Mouse (Mus musculus): ENCODE measurements at regions not wholly inside any gene's neighbourhood (a gene's known extent, or its start where the extent isn't known, plus 50 kb on each side); places are given as distances from the start of the nearest gene placed in this dataset.

DNA sequence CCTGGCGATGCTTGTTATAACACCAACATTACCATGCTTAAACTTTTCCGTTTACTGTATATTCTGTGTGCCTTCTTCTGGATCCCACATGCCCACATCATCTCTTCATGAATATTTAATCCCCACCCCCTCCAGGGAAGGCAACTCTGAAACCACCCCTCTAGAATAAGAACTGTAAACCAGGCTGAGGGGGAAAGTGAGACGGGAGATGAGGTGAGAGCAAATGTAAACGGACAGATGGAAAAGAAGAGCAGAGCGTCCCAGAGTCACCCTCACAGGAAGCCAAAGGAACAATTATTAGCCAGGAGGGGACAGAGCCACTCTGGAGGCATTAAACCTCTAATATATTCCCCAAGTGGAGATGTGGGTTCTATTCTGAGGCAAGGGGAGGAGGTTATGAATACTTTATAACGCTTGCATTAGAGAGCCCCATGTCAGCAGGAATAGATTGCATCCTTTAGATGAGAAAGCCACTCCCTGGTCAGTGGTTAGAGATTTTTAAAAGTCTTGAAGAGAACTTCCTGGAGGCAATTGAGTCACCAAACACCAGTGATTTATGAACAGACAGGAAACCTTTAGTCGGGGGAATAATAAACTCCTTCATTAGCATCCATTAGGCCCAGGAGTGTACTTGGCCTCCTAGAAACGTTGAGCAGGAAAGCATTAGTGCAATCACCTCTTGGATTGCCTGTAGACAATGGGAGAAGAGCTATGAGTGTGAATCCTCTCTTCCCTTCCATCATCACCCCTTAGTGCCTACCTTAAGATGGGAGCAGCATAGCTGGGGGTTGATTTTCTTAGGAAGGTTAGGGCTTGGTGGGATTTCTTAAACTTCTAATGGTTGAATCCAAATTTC lies 220.1 kb downstream of the Elavl2 start:
- Histone ChIP-seq H3K4me2 (replicated peaks; ENCODE audit: low read depth, low read length, severe bottlenecking) (no peak overlapping the region), H3K27me3 (ENCODE audit: control insufficient read depth, insufficient read depth, low read length) (no peaks in the 10 kb centered on the region), H3K36me3 (ENCODE audit: control insufficient read depth, insufficient read depth, low read length) (no peaks in the 10 kb centered on the region), H3K9me3 (ENCODE audit: control insufficient read depth, low read length) (no peaks in the 10 kb centered on the region), H3K4me3 (replicated peaks; ENCODE audit: low read length) (no peak overlapping the region), H3K4me1 (ENCODE audit: control insufficient read depth, insufficient read depth, low read length) (no peaks in the 10 kb centered on the region), H3K27ac (replicated peaks; ENCODE audit: low read depth, low read length) (no peak overlapping the region), H3K9ac (ENCODE audit: low read depth, low read length, severe bottlenecking) (no peak overlapping the region)
- DNase-seq (ENCODE audit: low spot score) (no peak), ATAC-seq (ENCODE audit: low FRiP score, low read depth) (no peak)
- 38% methylated on average over 8 of the region's 8 CpGs for WGBS
- no peak for TF ChIP-seq POLR2A (IDR thresholded peaks at IDR 0.05; ENCODE audit: borderline replicate concordance, extremely low read depth, insufficient read depth, insufficient read length)

DNA sequence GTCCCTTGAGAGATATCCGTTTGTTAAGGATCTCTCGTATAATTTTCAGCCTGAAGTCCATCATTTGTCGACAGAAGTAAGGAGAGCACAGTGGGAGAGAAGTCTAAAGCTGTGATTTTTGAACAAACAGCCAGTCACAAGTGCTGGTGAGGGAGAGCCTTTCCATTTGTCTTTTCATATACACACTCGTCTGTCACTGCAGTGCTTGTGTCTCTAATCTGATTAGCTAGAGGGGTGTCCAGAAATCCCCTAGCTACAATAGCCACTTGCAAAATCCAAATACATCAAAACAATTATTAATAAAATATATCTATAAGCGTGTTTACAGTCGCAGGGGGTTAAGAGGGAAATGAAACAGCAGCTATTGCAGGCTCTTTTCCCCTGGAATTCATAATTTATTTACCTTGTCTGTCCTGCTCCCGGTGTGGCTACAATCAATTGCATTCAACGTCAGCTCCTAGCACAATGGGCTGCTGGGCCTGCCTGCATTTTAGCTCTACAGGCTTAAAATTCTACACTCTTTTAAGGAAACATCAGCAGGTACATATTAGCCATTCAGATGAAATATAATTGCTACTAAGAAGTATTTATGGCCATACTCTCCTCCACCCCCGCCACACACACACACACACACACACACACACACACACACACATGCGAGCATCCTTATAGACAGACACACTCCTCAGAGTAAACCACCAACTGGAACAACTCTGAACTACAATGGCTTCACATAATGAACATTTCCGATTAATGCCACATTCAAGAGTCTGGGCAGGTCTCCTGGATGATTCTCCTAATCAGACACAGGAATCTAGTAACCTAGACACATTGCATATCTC lies 236.1 kb downstream of the Elavl2 start:
- WGBS, result 79% methylated on average over 11 of the region's 11 CpGs

DNA sequence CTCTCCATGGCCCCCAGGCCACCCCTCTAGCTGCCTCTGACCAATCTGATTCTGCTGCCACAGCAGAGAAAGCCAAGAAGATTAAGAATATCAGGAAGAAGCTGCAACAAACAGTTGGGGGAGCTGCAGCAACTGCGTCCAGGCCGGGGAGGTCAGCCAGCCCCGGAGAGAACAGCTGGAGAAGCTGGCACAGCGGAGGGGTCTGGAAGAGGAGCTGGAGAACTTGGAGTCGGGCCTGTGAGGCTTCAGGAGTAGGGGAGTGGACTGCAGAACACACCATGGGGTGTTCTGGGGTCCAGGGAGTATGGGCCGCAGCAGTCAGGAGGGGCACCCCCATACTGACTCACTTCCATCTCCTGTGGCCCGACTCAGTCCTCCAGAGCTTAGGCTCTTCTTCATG lies 243.5 kb downstream of the Elavl2 start:
- DNase-seq (ENCODE audit: low spot score) (no peak), ATAC-seq (ENCODE audit: low FRiP score, low read depth) (no peak)
- Histone ChIP-seq H3K27me3 (ENCODE audit: control insufficient read depth, insufficient read depth, low read length) (no peaks in the 10 kb centered on the region), H3K4me2 (replicated peaks; ENCODE audit: low read depth, low read length, severe bottlenecking) (no peak overlapping the region), H3K27ac (replicated peaks; ENCODE audit: low read depth, low read length) (no peak overlapping the region), H3K4me3 (replicated peaks; ENCODE audit: low read length) (no peak overlapping the region), H3K4me1 (ENCODE audit: control insufficient read depth, insufficient read depth, low read length) (no peaks in the 10 kb centered on the region), H3K9me3 (ENCODE audit: control insufficient read depth, low read length) (no peaks in the 10 kb centered on the region), H3K9ac (ENCODE audit: low read depth, low read length, severe bottlenecking) (no peak overlapping the region), H3K36me3 (ENCODE audit: control insufficient read depth, insufficient read depth, low read length) (no peaks in the 10 kb centered on the region)
- no peak for TF ChIP-seq POLR2A (IDR thresholded peaks at IDR 0.05; ENCODE audit: borderline replicate concordance, extremely low read depth, insufficient read depth, insufficient read length)
- 64% methylated on average over 7 of the region's 7 CpGs for WGBS

More for the DNA sequence above, 236.1 kb downstream of the Elavl2 start:
- Histone ChIP-seq H3K27ac (replicated peaks; ENCODE audit: low read depth, low read length) (no peak overlapping the region), H3K4me2 (replicated peaks; ENCODE audit: low read depth, low read length, severe bottlenecking) (no peak overlapping the region), H3K4me1 (ENCODE audit: control insufficient read depth, insufficient read depth, low read length) (no peaks in the 10 kb centered on the region), H3K27me3 (ENCODE audit: control insufficient read depth, insufficient read depth, low read length) (no peaks in the 10 kb centered on the region), H3K36me3 (ENCODE audit: control insufficient read depth, insufficient read depth, low read length) (no peaks in the 10 kb centered on the region), H3K9me3 (ENCODE audit: control insufficient read depth, low read length) (no peaks in the 10 kb centered on the region), H3K4me3 (replicated peaks; ENCODE audit: low read length) (no peak overlapping the region), H3K9ac (ENCODE audit: low read depth, low read length, severe bottlenecking) (no peak overlapping the region)
- no peak for TF ChIP-seq POLR2A (IDR thresholded peaks at IDR 0.05; ENCODE audit: borderline replicate concordance, extremely low read depth, insufficient read depth, insufficient read length)
- ATAC-seq (ENCODE audit: low FRiP score, low read depth), result no peak
- DNase-seq (ENCODE audit: low spot score), result no peak

DNA sequence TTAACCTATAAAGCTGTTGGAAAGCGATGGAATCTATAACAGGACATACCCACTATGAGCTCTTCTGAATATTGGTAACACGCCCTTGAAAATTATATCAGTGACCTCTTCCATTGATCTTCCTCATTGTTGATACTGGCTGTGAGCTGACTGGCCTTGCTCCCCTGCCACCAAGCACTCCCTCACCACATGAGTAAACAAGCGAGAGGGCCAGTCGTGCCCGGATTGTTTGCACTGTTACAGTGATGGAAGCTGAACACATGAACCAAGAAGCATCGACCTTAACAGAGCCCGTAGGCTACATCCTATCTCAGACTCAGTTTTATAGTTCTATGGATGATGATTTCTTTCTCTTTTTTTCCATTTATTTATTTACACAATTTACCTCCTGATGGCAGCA lies 255.9 kb downstream of the Elavl2 start:
- no peaks in the 10 kb centered on the region for H3K36me3 ChIP-seq (ENCODE audit: control insufficient read depth, insufficient read depth, low read length)
- no peak overlapping the region for H3K4me3 ChIP-seq (replicated peaks; ENCODE audit: low read length)
- no peak overlapping the region for H3K27ac ChIP-seq (replicated peaks; ENCODE audit: low read depth, low read length)
- H3K9me3 ChIP-seq (ENCODE audit: control insufficient read depth, low read length), result no peaks in the 10 kb centered on the region
- no peak overlapping the region for H3K4me2 ChIP-seq (replicated peaks; ENCODE audit: low read depth, low read length, severe bottlenecking)
- H3K9ac ChIP-seq (ENCODE audit: low read depth, low read length, severe bottlenecking), result no peak overlapping the region
- no peaks in the 10 kb centered on the region for H3K4me1 ChIP-seq (ENCODE audit: control insufficient read depth, insufficient read depth, low read length)
- ATAC-seq (ENCODE audit: low FRiP score, low read depth), result no peak
- TF ChIP-seq POLR2A (IDR thresholded peaks at IDR 0.05; ENCODE audit: borderline replicate concordance, extremely low read depth, insufficient read depth, insufficient read length), result no peak
- DNase-seq (ENCODE audit: low spot score), result no peak
- H3K27me3 ChIP-seq (ENCODE audit: control insufficient read depth, insufficient read depth, low read length), result no peaks in the 10 kb centered on the region
- WGBS, result 86% methylated on average over 7 of the region's 7 CpGs

DNA sequence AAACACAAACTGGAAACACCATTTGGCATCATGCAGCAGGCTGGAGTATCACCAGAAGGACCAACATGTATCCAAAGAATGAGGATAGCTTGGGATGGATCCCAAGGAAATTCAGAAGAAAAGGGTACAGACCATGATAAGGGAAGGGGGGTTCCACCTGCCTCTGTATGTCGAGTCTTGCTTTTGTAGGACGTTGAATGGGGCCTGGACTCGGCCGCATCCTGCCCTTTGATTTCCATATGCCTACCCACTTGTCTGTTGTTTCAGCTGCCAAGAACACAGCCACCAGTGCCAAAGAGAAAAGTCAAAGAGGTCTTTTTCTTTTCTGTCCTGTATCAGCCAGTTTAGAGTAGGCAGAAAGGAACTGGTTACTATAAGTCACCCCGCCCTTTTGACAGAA lies 256.7 kb downstream of the Elavl2 start:
- no peaks in the 10 kb centered on the region for H3K36me3 ChIP-seq (ENCODE audit: control insufficient read depth, insufficient read depth, low read length)
- no peaks in the 10 kb centered on the region for H3K9me3 ChIP-seq (ENCODE audit: control insufficient read depth, low read length)
- no peaks in the 10 kb centered on the region for H3K4me1 ChIP-seq (ENCODE audit: control insufficient read depth, insufficient read depth, low read length)
- no peak overlapping the region for H3K27ac ChIP-seq (replicated peaks; ENCODE audit: low read depth, low read length)
- TF ChIP-seq POLR2A (IDR thresholded peaks at IDR 0.05; ENCODE audit: borderline replicate concordance, extremely low read depth, insufficient read depth, insufficient read length), result no peak
- H3K9ac ChIP-seq (ENCODE audit: low read depth, low read length, severe bottlenecking), result no peak overlapping the region
- no peaks in the 10 kb centered on the region for H3K27me3 ChIP-seq (ENCODE audit: control insufficient read depth, insufficient read depth, low read length)
- WGBS, result 87% methylated on average over 5 of the region's 5 CpGs
- DNase-seq (ENCODE audit: low spot score) (no peak), ATAC-seq (ENCODE audit: low FRiP score, low read depth) (no peak)
- no peak overlapping the region for H3K4me3 ChIP-seq (replicated peaks; ENCODE audit: low read length)
- no peak overlapping the region for H3K4me2 ChIP-seq (replicated peaks; ENCODE audit: low read depth, low read length, severe bottlenecking)
